Mouse (Mus musculus) limb, embryonic 11.5 days (tissue): ENCODE measurements around the gene Rtkn. TPM values are rescaled to one million over a fixed set of nuclear protein-coding genes. Genes with fewer than 3 reads are reported as not detected.

Source experiments
- ATAC-seq: fragments of 200-750 bp; cut with Nextera tagmentation; 2 replicates; pipeline ENCODE4 v1.8.0; 2017; ENCODE audit warnings: low read depth; ENCODE audit not compliant: insufficient number of reproducible peaks, low FRiP score, low TSS enrichment
- DNase-seq: peaks from one replicate; pipeline ENCODE4 v3.0.0-alpha.2; 2015; ENCODE audit warnings: low spot score
- H3K27ac ChIP-seq: fragments of 300-500 bp; sonication (generic); replicated peaks from 2 replicates; pipeline ENCODE4 v1.5.1; 2014; ENCODE audit warnings: low read depth, mild to moderate bottlenecking, low read length
- H3K27me3 ChIP-seq: fragments of 300-500 bp; sonication (generic); 2 replicates; pipeline ENCODE4 v1.6.1; 2014; ENCODE audit warnings: mild to moderate bottlenecking, low read length, mixed read lengths; ENCODE audit not compliant: control insufficient read depth, insufficient read depth
- H3K36me3 ChIP-seq: fragments of 300-500 bp; sonication (generic); 2 replicates; pipeline ENCODE4 v1.6.1; 2014; ENCODE audit warnings: mild to moderate bottlenecking, low read length, moderate library complexity, mixed read lengths; ENCODE audit not compliant: control insufficient read depth, insufficient read depth
- H3K4me1 ChIP-seq: fragments of 300-500 bp; sonication (generic); 2 replicates; pipeline ENCODE4 v1.6.1; 2014; ENCODE audit warnings: low read length, mixed read lengths; ENCODE audit not compliant: control insufficient read depth, insufficient read depth
- H3K4me2 ChIP-seq: fragments of 300-500 bp; sonication (generic); 2 replicates; pipeline ENCODE4 v1.6.1; 2014; ENCODE audit warnings: low read depth, mild to moderate bottlenecking, moderate library complexity; ENCODE audit not compliant: severe bottlenecking
- H3K4me3 ChIP-seq: fragments of 300-500 bp; sonication (generic); 2 replicates; pipeline ENCODE4 v1.5.1; 2014; ENCODE audit warnings: low read depth, low read length
- H3K9ac ChIP-seq: fragments of 300-500 bp; sonication (generic); 2 replicates; pipeline ENCODE4 v1.6.1; 2014; ENCODE audit warnings: mild to moderate bottlenecking, low read length
- H3K9me3 ChIP-seq: fragments of 300-500 bp; sonication (generic); 2 replicates; pipeline ENCODE4 v1.6.1; 2016; ENCODE audit warnings: low read length; ENCODE audit not compliant: control insufficient read depth
- WGBS: fragments of 180-500 bp; shearing (Covaris S2); extraction: QIAGEN DNeasy Blood & Tissue Kit; methylation state at CpG from one replicate; pipeline ENCODE4 v1.1.7; 2014; 5-methylcytosine and 5-hydroxymethylcytosine counted together
- polyA plus RNA-seq: library from polyadenylated mRNA; unstranded; fragments of >200 nt; fragmentation: Nextera tagmentation; extraction: Ambion mirVana; gene quantifications from 2 replicates; pipeline ENCODE4 v1.2.1, GENCODE M21; 2014

Rtkn gene
- polyA plus RNA-seq, 1 experiment from 2014 or later: 30.5 TPM

DNA sequence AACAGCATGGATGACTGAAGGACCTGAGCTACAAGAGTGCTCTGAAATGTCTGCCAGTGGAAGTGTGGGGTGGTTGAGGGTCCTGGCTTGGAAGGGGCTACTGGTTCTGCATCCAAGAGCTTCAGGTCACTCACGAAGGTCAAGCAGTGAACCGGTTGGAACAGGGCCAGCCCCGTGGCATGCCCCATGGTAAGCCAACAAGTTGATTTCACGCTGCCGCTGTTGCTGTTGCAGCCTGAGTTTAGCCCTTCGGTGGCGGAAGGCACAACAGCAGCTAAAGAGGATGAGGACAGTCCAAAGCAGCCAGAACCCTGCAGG, 15.6 kb upstream of the Rtkn start:
- H3K4me3 ChIP-seq: peak overlapping the region; percentile 87; the same call in 1 of the 2 replicates
- peaks cover 29% of the 10 kb centered on the region for H3K4me1 ChIP-seq
- no peaks in the 10 kb centered on the region for H3K27me3 ChIP-seq
- DNase-seq (no peak), ATAC-seq (no peak)
- peak overlapping the region; percentile 23; the same call in 1 of the 2 replicates for H3K9ac ChIP-seq
- no peak overlapping the region for H3K27ac ChIP-seq
- H3K9me3 ChIP-seq: no peaks in the 10 kb centered on the region
- peaks cover 13% of the 10 kb centered on the region for H3K36me3 ChIP-seq
- H3K4me2 ChIP-seq: peak overlapping the region; percentile 84
- WGBS: 88% methylated on average over 7 of the region's 7 CpGs

DNA sequence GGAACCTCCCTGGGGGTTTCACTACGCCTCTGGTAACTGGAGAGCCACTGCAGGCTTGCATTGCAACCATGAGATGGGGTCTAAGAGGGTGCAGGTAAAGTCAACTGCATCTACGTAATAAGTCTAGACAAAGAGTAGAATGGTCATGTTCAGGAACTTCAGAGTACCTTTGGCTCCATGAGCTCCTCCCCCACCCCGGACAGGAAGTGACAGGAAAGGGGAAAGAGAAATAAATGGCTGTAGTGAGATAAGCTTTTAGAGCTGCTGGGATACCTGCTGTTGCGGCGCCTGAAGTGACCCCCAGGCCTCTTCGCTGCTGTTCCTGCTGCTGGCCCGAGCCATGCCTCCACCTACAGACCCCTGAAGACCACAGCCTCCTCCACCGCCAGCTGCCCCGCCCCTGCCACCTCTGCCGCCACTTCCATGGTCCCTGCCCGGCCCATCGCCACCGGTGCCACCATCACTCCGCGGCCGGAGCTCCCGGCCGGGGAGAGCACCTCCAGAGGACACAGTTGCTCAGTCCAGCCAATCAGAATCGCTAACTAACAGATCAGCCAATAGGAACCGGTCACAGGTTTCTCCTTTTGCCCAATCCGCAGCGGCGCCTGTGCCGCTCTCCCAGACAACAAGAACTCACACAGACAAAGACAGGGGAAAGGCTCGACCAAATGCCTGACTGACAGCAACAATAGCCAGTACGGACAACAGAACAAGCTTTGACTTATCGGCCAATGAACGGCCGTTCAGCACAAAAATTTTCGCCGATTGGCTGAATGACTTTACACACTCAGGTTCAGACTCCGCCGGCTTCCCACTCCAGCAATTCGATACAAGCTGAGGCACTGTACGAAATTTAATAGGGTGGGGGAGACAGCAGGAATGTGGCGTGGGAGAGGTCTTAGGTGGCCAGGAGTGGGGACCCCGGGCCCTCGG, 14.1 kb upstream of the Rtkn start, which contains the start of gene Wbp1:
Gene Wbp1 (minus strand): TSS at position 630 of the 933 bp plus-strand sequence.
- ATAC-seq (peak; percentile 94), DNase-seq (peak; percentile 96)
- Histone ChIP-seq H3K9ac (peak within 1 kb of the TSS; percentile 88), H3K27ac (peak within 1 kb of the TSS; percentile 97), H3K4me2 (peak within 1 kb of the TSS; percentile 92), H3K4me1 (peaks cover 32% of the 10 kb centered on the region), H3K36me3 (peaks cover 13% of the 10 kb centered on the region), H3K4me3 (peak within 1 kb of the TSS; percentile 87), H3K27me3 (no peaks in the 10 kb centered on the region), H3K9me3 (no peaks in the 10 kb centered on the region)
- WGBS: under 1% methylated on average over 38 of the region's 38 CpGs

DNA sequence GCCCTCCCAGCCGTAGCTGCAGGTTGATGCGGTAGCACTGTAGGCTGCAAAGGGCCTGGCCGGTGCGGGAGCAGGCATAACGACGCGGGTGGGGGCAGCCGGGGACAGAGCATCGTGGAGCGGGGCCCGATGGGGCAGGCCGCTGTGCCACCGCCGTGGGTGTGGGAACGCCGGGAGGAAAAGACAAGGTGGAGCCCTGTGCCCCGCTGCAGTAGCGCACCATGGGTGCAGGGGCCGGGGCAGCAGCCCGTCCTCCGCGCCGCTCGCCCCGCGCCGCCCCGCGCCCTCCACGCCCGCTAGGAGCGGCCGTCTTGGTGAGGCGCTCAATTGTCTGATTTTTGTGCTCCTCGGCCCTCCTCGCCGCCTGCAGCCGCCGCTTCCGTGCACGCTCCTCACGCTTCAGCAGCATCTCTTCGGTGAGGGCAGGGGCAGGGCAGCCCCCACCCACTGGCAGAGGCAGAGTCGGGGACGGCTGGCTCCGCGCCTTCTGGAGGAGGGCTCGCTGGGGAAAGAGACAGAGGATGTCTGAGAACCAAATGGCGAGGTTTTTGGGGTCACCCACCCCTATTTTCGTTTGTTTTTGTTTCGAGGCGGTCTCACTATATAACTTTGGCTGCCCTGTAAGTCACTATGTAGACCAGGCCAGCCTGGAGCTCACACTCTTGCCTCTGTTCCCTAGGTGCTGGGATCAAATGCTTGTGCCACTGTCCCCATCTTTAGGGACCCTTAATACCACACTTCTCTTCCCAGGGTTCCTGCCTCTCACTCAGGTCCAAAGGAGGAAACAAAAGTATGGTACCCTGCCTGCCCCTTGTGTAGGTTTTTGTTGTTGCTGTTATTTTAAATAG, 13.2 kb upstream of the Rtkn start:
- peak overlapping the region; percentile 88 for H3K9ac ChIP-seq
- peak overlapping the region; percentile 87 for H3K4me3 ChIP-seq
- ATAC-seq (no peak), DNase-seq (peak; percentile 61)
- H3K4me1 ChIP-seq: peaks cover 27% of the 10 kb centered on the region
- peak overlapping the region; percentile 92 for H3K4me2 ChIP-seq
- 1% methylated on average over 34 of the region's 52 CpGs for WGBS
- peaks cover 10% of the 10 kb centered on the region for H3K36me3 ChIP-seq
- H3K27ac ChIP-seq: peak overlapping the region; percentile 97
- H3K9me3 ChIP-seq: no peaks in the 10 kb centered on the region
- no peaks in the 10 kb centered on the region for H3K27me3 ChIP-seq

DNA sequence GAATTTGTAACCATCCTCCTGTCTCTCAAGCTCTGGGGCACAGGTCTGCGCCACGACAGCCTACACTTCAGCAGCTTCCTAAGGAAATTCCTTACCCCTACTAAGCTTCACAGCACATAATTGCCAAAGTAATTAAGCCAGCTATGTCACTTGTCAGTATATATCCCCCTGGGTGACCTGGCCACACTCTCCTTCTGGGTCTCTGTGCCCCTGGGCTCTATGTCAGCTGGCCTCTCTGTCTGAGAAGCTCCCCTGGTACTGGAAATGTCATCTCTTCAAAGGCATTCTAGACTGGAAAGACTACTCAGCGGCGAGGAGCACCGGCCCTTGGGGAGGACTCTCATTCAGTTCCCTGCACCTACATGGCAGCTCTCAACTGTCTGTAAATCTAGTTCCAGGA, 12.3 kb upstream of the Rtkn start:
- DNase-seq: no peak
- no peak overlapping the region; the same call in 1 of the 2 replicates for H3K27ac ChIP-seq
- H3K4me2 ChIP-seq: peak overlapping the region; percentile 92
- H3K36me3 ChIP-seq: peaks cover 6% of the 10 kb centered on the region
- H3K27me3 ChIP-seq: no peaks in the 10 kb centered on the region
- peak overlapping the region; percentile 88 for H3K9ac ChIP-seq
- H3K4me1 ChIP-seq: peaks cover 27% of the 10 kb centered on the region
- ATAC-seq: no peak
- peak overlapping the region; percentile 87 for H3K4me3 ChIP-seq
- no peaks in the 10 kb centered on the region for H3K9me3 ChIP-seq
- WGBS: 85% methylated on average over 5 of the region's 5 CpGs

DNA sequence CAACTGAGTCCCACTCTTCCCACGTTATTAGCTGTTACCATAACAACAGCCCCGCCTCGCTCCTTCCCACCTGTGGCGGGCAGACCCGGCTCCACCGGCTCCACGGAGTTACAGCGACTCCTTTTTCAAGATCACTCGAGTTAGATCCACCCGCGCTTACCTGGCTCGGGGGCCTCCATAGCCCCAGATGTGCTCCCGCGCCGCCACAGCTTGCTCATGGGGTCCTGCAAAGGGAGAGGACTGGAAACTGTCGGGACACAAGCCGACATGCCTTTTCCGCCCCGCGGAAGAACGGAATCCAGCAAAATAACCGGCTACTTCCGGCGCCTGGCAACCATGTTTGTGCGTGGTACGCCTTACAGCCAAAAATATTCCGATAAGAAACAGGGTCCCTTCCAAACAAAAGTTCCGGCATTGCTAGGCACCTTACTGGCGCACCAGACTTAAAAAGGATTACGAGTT, 10.4 kb upstream of the Rtkn start:
- peaks cover 25% of the 10 kb centered on the region for H3K4me1 ChIP-seq
- H3K9me3 ChIP-seq: no peaks in the 10 kb centered on the region
- peak overlapping the region; percentile 48 for H3K4me2 ChIP-seq
- peak; percentile 94 for DNase-seq
- ATAC-seq: no peak
- 1% methylated on average over 30 of the region's 30 CpGs for WGBS
- H3K4me3 ChIP-seq: peak overlapping the region; percentile 64
- H3K36me3 ChIP-seq: no peaks in the 10 kb centered on the region; the same call in none of the 2 replicates
- no peaks in the 10 kb centered on the region for H3K27me3 ChIP-seq
- H3K27ac ChIP-seq: peak overlapping the region; percentile 65; the same call in 1 of the 2 replicates
- H3K9ac ChIP-seq: peak overlapping the region; percentile 73

DNA sequence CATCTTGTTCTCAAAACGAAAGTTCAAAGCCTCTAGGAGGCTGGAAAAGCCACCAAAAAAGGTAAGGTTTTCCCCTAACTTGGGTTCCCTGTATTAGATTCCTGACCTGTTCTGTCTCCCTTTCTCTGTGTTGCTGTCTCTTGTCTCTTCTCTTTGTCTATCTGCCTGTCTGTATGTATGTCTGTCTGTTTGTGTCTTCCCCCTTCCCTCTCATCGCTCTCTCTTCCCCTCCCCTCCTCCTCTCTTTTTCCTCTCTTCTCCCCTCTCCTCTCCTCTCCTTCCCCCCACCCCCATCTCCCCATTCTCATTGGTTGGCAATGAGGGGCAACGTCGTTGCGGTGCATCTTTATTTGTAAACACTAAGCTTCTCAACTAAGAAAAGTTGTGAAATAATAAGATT, 9.9 kb upstream of the Rtkn start, which contains the start of gene Ino80b:
Gene Ino80b (minus strand): TSS at position 101 of the 400 bp plus-strand sequence.
- Histone ChIP-seq H3K9ac (peak within 1 kb of the TSS; percentile 73), H3K4me1 (peaks cover 20% of the 10 kb centered on the region), H3K9me3 (no peaks in the 10 kb centered on the region), H3K4me3 (peak within 1 kb of the TSS; percentile 64), H3K36me3 (no peaks in the 10 kb centered on the region; the same call in none of the 2 replicates), H3K27ac (peak within 1 kb of the TSS; percentile 65; the same call in 1 of the 2 replicates), H3K4me2 (peak within 1 kb of the TSS; percentile 48), H3K27me3 (no peaks in the 10 kb centered on the region)
- ATAC-seq (no peak), DNase-seq (no peak)
- 40% methylated on average over 5 of the region's 5 CpGs for WGBS

DNA sequence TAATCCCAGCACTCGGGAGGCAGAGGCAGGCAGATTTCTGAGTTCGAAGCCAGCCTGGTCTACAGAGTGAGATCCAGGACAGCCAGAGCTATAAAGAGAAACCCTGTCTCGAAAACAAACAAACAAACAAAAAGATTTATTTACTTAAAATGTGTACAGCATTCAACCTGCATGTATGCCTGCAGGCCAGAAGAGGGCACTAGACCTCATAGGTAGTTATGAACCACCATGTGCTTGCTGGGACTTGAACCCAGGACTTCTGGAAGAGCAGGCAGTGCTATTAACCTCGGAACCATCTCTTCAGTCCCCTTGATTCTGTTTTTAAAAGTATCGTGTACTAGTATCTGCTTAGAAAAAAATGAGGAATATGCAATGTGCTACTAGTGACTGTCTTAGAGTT, 7.8 kb upstream of the Rtkn start:
- Histone ChIP-seq H3K27me3 (no peaks in the 10 kb centered on the region), H3K4me1 (peaks cover 20% of the 10 kb centered on the region), H3K4me2 (no peak overlapping the region), H3K36me3 (no peaks in the 10 kb centered on the region; the same call in 1 of the 2 replicates), H3K9me3 (no peaks in the 10 kb centered on the region), H3K27ac (no peak overlapping the region), H3K9ac (no peak overlapping the region), H3K4me3 (no peak overlapping the region)
- ATAC-seq (no peak), DNase-seq (no peak)
- WGBS: 96% methylated on average over 5 of the region's 5 CpGs

DNA sequence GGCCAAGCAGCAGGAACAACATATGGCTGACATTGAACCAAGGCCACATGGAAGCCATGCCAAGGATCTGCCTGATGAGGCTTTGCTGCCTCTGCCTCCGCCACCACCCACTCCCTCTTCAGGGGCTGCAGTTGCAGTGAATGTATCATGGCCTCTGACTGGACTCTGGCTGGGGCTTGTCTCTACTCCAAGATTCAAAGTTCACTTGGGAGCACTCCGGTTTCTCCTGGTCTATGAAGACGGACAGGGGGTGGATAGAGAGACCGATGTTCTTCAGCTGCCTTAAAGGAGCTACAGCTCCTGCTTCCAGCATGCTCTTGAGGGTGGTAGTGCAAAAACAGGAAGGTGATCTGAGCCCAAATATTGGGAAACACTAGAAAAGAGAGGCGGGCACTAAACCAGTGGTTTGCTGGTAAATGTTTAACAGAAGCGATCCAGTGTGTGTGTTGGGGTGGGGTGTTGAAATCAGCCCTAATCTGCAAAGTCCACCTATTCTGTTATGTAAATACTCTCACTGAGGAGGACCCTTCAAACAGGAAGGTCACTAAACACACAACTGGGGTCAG, 3.7 kb upstream of the Rtkn start:
- H3K9ac ChIP-seq: no peak overlapping the region
- no peaks in the 10 kb centered on the region for H3K9me3 ChIP-seq
- ATAC-seq (no peak), DNase-seq (no peak)
- peaks cover 8% of the 10 kb centered on the region for H3K4me1 ChIP-seq
- no peaks in the 10 kb centered on the region for H3K27me3 ChIP-seq
- no peak overlapping the region for H3K4me2 ChIP-seq
- H3K36me3 ChIP-seq: no peaks in the 10 kb centered on the region
- no peak overlapping the region for H3K4me3 ChIP-seq
- H3K27ac ChIP-seq: no peak overlapping the region
- WGBS: 87% methylated on average over 6 of the region's 6 CpGs
